Mouse (Mus musculus) hindbrain, embryonic 13.5 days (tissue): ENCODE data around the gene Gm17657. TPM values are rescaled to one million over a fixed set of nuclear protein-coding genes. Genes with fewer than 3 reads are reported as not detected.

ENCODE experiments used
- ATAC-seq: fragments of 200-750 bp; cut with Nextera tagmentation; 2 replicates; pipeline ENCODE4 v1.8.0; 2017; ENCODE audit warnings: moderate TSS enrichment; ENCODE audit not compliant: low FRiP score
- H3K27ac ChIP-seq: fragments of 300-500 bp; sonication (generic); 2 replicates; pipeline ENCODE4 v1.5.1; 2015; ENCODE audit warnings: inconsistent platforms, mild to moderate bottlenecking, moderate library complexity
- H3K27me3 ChIP-seq: fragments of 300-500 bp; sonication (generic); 2 replicates; pipeline ENCODE4 v1.6.1; 2015; ENCODE audit warnings: mild to moderate bottlenecking, inconsistent platforms
- H3K36me3 ChIP-seq: fragments of 300-500 bp; sonication (generic); 2 replicates; pipeline ENCODE4 v1.6.1; 2015; ENCODE audit warnings: mild to moderate bottlenecking, inconsistent platforms
- H3K4me1 ChIP-seq: fragments of 300-500 bp; sonication (generic); replicated peaks from 2 replicates; pipeline ENCODE4 v1.6.1; 2015; ENCODE audit warnings: inconsistent platforms
- H3K4me2 ChIP-seq: fragments of 300-500 bp; sonication (generic); 2 replicates; pipeline ENCODE4 v1.6.1; 2015; ENCODE audit warnings: inconsistent platforms, mild to moderate bottlenecking, moderate library complexity
- H3K4me3 ChIP-seq: fragments of 300-500 bp; sonication (generic); 2 replicates; pipeline ENCODE4 v1.5.1; 2015; ENCODE audit warnings: mild to moderate bottlenecking, inconsistent platforms
- H3K9ac ChIP-seq: fragments of 300-500 bp; sonication (generic); 2 replicates; pipeline ENCODE4 v1.6.1; 2015; ENCODE audit warnings: mild to moderate bottlenecking, inconsistent platforms
- H3K9me3 ChIP-seq: fragments of 300-500 bp; sonication (generic); 2 replicates; pipeline ENCODE4 v1.6.1; 2016; ENCODE audit warnings: inconsistent platforms
- WGBS: fragments of 180-500 bp; shearing (Covaris S2); methylation state at CpG from one replicate; pipeline ENCODE4 v1.1.7; 2015; 5-methylcytosine and 5-hydroxymethylcytosine counted together
- polyA plus RNA-seq: library from polyadenylated mRNA; unstranded; fragments of >200 nt; fragmentation: Nextera tagmentation; extraction: Ambion mirVana; gene quantifications from 2 replicates; pipeline ENCODE4 v1.2.1, GENCODE M21; 2015

Gene Gm17657
- polyA plus RNA-seq, 1 experiment from 2014 or later, result not detected

DNA sequence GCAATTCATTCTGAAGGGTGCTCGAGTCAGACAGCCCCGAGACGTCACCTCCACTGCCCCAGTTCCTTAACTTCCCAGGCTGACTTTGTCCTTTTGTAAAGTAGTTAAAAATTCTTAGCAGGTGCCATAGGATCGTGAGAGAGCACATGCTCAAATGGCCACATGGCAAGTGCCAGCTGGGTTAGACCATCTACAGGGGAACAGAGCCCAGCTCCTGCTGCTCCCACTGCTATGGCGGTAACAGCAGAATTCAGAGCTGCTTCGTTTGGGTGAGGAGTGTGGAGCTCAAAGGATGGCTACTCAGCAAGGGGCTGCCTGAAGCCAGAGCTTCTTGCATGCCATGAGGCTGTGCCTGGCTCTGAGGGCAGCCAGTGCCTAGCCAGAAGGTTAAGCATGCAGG lies 20.4 kb upstream of the Gm17657 start:
- Histone ChIP-seq H3K9ac (no peak overlapping the region), H3K27me3 (no peaks in the 10 kb centered on the region), H3K36me3 (peaks cover 75% of the 10 kb centered on the region), H3K4me2 (no peak overlapping the region), H3K4me3 (no peak overlapping the region), H3K9me3 (no peaks in the 10 kb centered on the region), H3K27ac (no peak overlapping the region), H3K4me1 (0 out of 2 replicates have a peak, but pooled peaks cover 3% of the 10 kb centered on the region)
- 85% methylated on average over 6 of the region's 6 CpGs for WGBS
- no peak for ATAC-seq

- Histone ChIP-seq H3K27ac (no peak overlapping the region), H3K4me1 (0 out of 2 replicates have a peak, but pooled peaks cover 3% of the 10 kb centered on the region), H3K9ac (no peak overlapping the region), H3K4me2 (no peak overlapping the region), H3K27me3 (no peaks in the 10 kb centered on the region), H3K9me3 (no peaks in the 10 kb centered on the region), H3K4me3 (no peak overlapping the region), H3K36me3 (peaks cover 72% of the 10 kb centered on the region)
- ATAC-seq, result no peak
- 93% methylated on average over 15 of the region's 15 CpGs for WGBS
These were observed 19.0 kb upstream of the Gm17657 start for GRCm38 (mm10) chr17:29568435-29568834.

GRCm38 (mm10) chr17:29565521-29565920 lies 16.1 kb upstream of the Gm17657 start:
- Histone ChIP-seq H3K9me3 (no peaks in the 10 kb centered on the region), H3K9ac (no peak overlapping the region), H3K27me3 (no peaks in the 10 kb centered on the region), H3K4me3 (no peak overlapping the region), H3K4me1 (0 out of 2 replicates have a peak, but pooled peaks cover 3% of the 10 kb centered on the region), H3K36me3 (peaks cover 43% of the 10 kb centered on the region), H3K27ac (no peak overlapping the region), H3K4me2 (no peak overlapping the region)
- WGBS, result 97% methylated on average over 5 of the region's 5 CpGs
- no peak for ATAC-seq

DNA sequence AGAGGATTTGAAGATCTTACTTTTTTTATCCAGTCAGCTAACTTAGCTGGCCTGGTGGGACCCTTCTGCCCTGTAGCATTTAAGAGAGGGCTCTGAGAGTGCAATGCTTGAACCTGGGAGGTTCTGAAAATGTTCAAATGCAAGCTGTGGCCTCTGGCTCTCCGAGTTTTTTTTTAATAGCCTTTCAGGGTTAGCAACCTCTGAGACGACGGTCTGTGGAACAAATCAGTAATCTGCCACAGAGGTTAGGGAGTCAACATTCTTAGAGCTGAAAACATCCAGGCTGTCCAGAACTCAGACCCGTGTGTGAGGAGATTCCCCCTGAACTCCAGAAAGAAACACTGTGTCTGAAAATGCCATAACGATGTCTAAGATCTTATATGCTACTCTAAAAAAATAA lies 9.0 kb upstream of the Gm17657 start:
- Histone ChIP-seq H3K27ac (0 out of 2 replicates have a peak overlapping the region, but pooled peaks have one; percentile 23), H3K4me1 (peaks cover 8% of the 10 kb centered on the region; the same call in 1 of the 2 replicates), H3K9ac (no peak overlapping the region), H3K9me3 (no peaks in the 10 kb centered on the region), H3K36me3 (peaks cover 15% of the 10 kb centered on the region), H3K27me3 (no peaks in the 10 kb centered on the region), H3K4me2 (no peak overlapping the region), H3K4me3 (no peak overlapping the region)
- no peak for ATAC-seq
- 75% methylated on average over 5 of the region's 5 CpGs for WGBS

DNA sequence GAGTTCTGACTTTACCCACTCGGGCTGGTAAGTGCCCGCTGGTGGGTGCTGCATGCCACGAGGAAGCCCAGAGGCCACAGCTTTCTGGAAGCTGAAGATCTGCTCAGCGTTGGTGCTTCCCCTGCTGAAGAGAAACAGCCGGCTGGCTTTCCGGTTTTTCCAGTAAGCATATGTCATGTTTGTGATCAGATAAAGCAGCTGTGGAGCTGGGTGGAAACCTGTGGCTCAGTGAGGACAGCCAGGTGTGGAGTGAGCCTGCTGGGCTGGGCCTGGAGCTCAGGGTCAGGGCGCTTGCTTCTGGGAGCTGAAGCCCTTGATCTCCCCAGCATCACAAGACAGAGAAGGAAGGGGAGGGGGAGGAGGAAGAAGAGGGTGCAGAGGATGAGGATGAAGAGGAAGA lies 7.5 kb upstream of the Gm17657 start:
- Histone ChIP-seq H3K9me3 (no peaks in the 10 kb centered on the region), H3K4me1 (peaks cover 8% of the 10 kb centered on the region; the same call in 1 of the 2 replicates), H3K36me3 (peaks cover 15% of the 10 kb centered on the region), H3K27me3 (no peaks in the 10 kb centered on the region), H3K27ac (no peak overlapping the region), H3K9ac (no peak overlapping the region), H3K4me2 (no peak overlapping the region), H3K4me3 (no peak overlapping the region)
- WGBS, result 88% methylated on average over 7 of the region's 7 CpGs
- no peak for ATAC-seq

GRCm38 (mm10) chr17:29556456-29556855 lies 7.0 kb upstream of the Gm17657 start:
- ATAC-seq, result no peak
- WGBS, result 93% methylated on average over 10 of the region's 10 CpGs
- no peaks in the 10 kb centered on the region for H3K9me3 ChIP-seq
- H3K27me3 ChIP-seq, result no peaks in the 10 kb centered on the region
- H3K4me3 ChIP-seq, result no peak overlapping the region
- no peak overlapping the region for H3K9ac ChIP-seq
- peaks cover 11% of the 10 kb centered on the region for H3K4me1 ChIP-seq
- peaks cover 15% of the 10 kb centered on the region for H3K36me3 ChIP-seq
- no peak overlapping the region for H3K4me2 ChIP-seq
- no peak overlapping the region for H3K27ac ChIP-seq

DNA sequence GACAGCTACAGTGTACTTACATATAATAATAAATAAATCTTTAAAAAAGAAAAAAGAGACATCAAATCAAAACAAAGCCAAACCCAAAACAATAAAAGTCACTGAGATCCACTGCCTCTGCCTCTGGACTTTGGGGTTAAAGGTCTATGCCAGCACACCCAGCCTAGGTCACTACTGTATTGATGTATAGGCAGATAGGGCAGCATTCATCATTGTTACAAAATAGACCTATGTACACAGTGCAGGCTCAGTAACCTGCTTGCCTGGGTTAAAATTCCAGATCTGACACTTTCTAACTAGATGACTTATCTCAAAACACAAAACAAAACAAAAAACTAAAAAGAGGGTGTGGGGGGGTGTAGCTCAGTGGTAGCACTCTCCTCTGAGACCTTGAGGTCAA lies 4.7 kb upstream of the Gm17657 start:
- ATAC-seq, result no peak
- 0 out of 2 replicates have a peak, but pooled peaks cover 8% of the 10 kb centered on the region for H3K36me3 ChIP-seq
- H3K27me3 ChIP-seq, result no peaks in the 10 kb centered on the region
- no peak overlapping the region for H3K4me2 ChIP-seq
- H3K27ac ChIP-seq, result no peak overlapping the region
- no peak overlapping the region for H3K9ac ChIP-seq
- H3K4me3 ChIP-seq, result no peak overlapping the region
- H3K9me3 ChIP-seq, result no peaks in the 10 kb centered on the region
- peaks cover 26% of the 10 kb centered on the region for H3K4me1 ChIP-seq

DNA sequence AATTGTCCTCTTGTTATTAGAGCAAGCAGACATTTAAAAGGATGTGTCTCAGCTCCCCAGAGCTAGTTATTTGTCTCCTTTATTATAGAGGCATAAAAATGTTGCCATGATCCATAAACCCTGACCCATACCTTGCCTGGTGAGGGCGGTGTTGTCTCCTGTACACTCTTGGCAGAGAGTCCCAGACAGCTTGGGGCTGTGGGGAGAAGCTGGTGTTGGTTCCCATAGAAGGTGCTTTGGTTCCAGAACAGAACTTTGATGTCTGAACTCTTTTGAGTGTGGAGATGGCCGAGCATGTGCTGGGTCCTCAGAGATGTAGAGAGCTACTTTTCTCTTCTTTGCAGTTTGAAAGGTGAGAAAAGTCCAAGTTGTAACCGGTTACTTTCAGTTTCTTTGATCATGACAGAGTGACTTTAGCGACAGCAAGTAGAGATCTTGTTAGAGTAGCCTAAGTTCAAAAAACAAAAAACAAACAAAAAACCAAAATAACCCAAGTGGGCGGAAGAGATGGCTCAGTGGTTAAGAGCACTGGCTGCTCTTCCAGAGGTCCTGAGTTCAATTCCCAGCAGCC lies 2.8 kb upstream of the Gm17657 start, which contains the start of gene Tmem217:
Gene Tmem217 (minus strand): TSS at position 224 of the 571 bp plus-strand sequence.
- H3K36me3 ChIP-seq, result 0 out of 2 replicates have a peak, but pooled peaks cover 6% of the 10 kb centered on the region
- no peak within 1 kb of the TSS for H3K27ac ChIP-seq
- ATAC-seq, result no peak
- H3K4me3 ChIP-seq, result peak within 1 kb of the TSS; percentile 95; the same call in 1 of the 2 replicates
- H3K27me3 ChIP-seq, result no peaks in the 10 kb centered on the region
- H3K4me2 ChIP-seq, result peak within 1 kb of the TSS; percentile 99; the same call in 1 of the 2 replicates
- 0 out of 2 replicates have a peak within 1 kb of the TSS, but pooled peaks have one; percentile 93 for H3K9ac ChIP-seq
- peaks cover 21% of the 10 kb centered on the region for H3K4me1 ChIP-seq
- H3K9me3 ChIP-seq, result no peaks in the 10 kb centered on the region
- 92% methylated on average over 5 of the region's 5 CpGs for WGBS

DNA sequence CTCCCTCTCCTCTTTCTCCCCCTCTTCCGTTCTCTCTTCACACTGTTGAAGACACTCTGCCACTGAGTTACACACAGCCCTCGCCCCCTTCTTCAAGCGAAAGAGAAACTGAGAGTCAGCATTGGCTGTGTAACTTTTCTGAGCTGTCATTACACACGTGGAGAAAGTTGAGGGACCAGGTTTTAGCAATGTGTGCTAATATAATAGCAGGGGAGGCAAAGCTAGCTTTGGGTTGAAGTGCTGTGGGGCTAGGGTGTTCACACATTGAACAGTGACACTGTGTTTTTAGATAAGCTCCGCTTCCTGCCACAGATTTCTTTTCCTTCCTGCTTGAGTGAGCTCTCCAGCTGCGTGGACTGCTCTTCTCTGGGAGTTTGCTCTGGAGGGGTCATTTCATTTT lies 1.6 kb upstream of the Gm17657 start:
- peak overlapping the region; percentile 95; the same call in 1 of the 2 replicates for H3K4me3 ChIP-seq
- 71% methylated on average over 6 of the region's 6 CpGs for WGBS

DNA sequence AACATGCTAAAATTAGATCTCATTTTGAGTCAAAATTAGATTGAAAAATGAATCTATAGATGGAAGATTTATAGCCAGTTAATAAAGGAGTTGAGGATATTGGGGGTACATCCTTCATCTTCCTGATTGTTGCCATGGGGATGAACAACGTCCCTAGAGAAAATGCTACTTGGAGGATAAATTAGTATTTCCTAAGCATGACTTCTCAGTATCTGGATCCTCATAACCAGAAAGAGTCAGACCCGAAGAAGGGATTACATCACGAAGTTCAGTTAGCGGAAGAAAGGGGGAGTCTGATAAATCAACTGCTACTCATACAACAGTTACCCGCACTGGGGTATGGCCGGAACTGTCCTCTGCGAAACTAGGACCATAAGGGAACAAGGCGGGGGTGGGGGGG lies 444 bp downstream of the Gm17657 start:
- Histone ChIP-seq H3K27ac (no peak overlapping the region), H3K9me3 (no peaks in the 10 kb centered on the region), H3K36me3 (no peaks in the 10 kb centered on the region), H3K9ac (no peak overlapping the region), H3K4me1 (peaks cover 18% of the 10 kb centered on the region), H3K27me3 (no peaks in the 10 kb centered on the region), H3K4me2 (peak overlapping the region; percentile 99; the same call in 1 of the 2 replicates), H3K4me3 (no peak overlapping the region; the same call in 1 of the 2 replicates)
- 52% methylated on average over 8 of the region's 8 CpGs for WGBS
- ATAC-seq, result peak; percentile 41

More for the DNA sequence above, 1.6 kb upstream of the Gm17657 start:
- H3K4me1 ChIP-seq, result peaks cover 18% of the 10 kb centered on the region
- peak overlapping the region; percentile 93; the same call in 1 of the 2 replicates for H3K9ac ChIP-seq
- H3K4me2 ChIP-seq, result peak overlapping the region; percentile 99
- no peaks in the 10 kb centered on the region for H3K9me3 ChIP-seq
- no peak for ATAC-seq
- no peaks in the 10 kb centered on the region for H3K36me3 ChIP-seq
- no peak overlapping the region for H3K27ac ChIP-seq
- no peaks in the 10 kb centered on the region for H3K27me3 ChIP-seq

DNA sequence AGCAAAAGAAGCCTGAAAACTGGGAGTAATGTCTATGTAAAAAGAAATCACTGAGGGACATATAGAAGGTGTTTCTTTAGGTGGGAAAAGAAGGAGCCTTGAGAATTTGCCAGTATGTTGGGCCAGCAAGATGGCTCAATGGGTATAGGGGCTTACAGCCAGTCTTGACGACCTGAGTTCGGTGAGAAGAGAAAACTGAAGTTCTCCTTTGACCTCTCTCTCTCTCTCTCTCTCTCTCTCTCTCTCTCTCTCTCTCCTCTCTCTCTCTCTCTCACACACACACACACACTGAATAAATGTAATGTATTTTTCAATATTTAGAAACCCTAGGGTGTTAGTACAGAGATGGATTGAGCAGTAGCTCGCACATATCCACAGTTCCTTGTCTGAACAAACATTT lies 944 bp downstream of the Gm17657 start:
- peaks cover 18% of the 10 kb centered on the region for H3K4me1 ChIP-seq
- ATAC-seq, result no peak
- no peaks in the 10 kb centered on the region for H3K27me3 ChIP-seq
- no peak overlapping the region for H3K4me3 ChIP-seq
- no peak overlapping the region for H3K4me2 ChIP-seq
- WGBS, result 70% methylated on average over 3 of the region's 3 CpGs
- H3K36me3 ChIP-seq, result no peaks in the 10 kb centered on the region
- H3K9me3 ChIP-seq, result no peaks in the 10 kb centered on the region
- H3K9ac ChIP-seq, result no peak overlapping the region
- no peak overlapping the region for H3K27ac ChIP-seq

- Histone ChIP-seq H3K4me2 (no peak overlapping the region), H3K27ac (no peak overlapping the region), H3K36me3 (no peaks in the 10 kb centered on the region), H3K9ac (no peak overlapping the region), H3K27me3 (no peaks in the 10 kb centered on the region), H3K9me3 (no peaks in the 10 kb centered on the region), H3K4me3 (no peak overlapping the region), H3K4me1 (peaks cover 3% of the 10 kb centered on the region)
- ATAC-seq, result no peak
- WGBS, result 93% methylated on average over 5 of the region's 5 CpGs
These were observed 4.2 kb downstream of the Gm17657 start for GRCm38 (mm10) chr17:29545241-29545640.

DNA sequence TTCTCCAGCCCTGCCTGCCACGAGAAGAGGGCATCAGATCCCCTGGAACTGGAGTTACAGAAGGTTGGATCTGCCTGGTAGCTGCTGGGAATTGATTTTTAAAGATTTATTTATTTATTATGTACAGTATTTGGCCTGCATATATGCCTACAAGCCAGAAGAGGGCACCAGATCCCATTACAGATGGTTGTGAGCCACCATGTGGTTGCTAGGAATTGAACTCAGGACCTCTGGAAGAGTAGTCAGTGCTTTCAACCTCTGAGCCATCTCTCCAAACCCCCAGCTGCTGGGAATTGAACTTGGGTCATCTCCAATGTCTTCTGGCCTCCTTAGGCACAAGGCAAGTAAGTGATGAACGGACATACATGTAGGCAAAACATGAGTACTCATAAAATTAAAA lies 5.4 kb downstream of the Gm17657 start:
- ATAC-seq, result no peak
- WGBS, result 83% methylated on average over 2 of the region's 2 CpGs
- no peak overlapping the region for H3K4me2 ChIP-seq
- no peaks in the 10 kb centered on the region for H3K9me3 ChIP-seq
- H3K4me3 ChIP-seq, result no peak overlapping the region
- no peaks in the 10 kb centered on the region for H3K4me1 ChIP-seq
- no peak overlapping the region for H3K27ac ChIP-seq
- no peaks in the 10 kb centered on the region for H3K27me3 ChIP-seq
- no peaks in the 10 kb centered on the region for H3K36me3 ChIP-seq
- H3K9ac ChIP-seq, result no peak overlapping the region
